Mouse (Mus musculus) liver, adult 2 months (tissue): ENCODE data around the gene Ebi3. TPM values are rescaled to one million over a fixed set of nuclear protein-coding genes. Genes with fewer than 3 reads are reported as not detected.

Experiments
- DNase-seq: peaks from one replicate; pipeline ENCODE4 v3.0.0-alpha.2; 2011; ENCODE audit warnings: low read depth, low spot score; ENCODE audit errors: extremely low read depth
- H3K27ac ChIP-seq: fragments of 200-500 bp; replicated peaks from 2 replicates; pipeline ENCODE4 v1.5.1; 2012; ENCODE audit warnings: low read depth, mild to moderate bottlenecking, control low read depth, inconsistent platforms, low read length; ENCODE audit not compliant: insufficient read depth
- H3K27me3 ChIP-seq: fragments of 200-500 bp; 2 replicates; pipeline ENCODE4 v1.6.1; 2012; ENCODE audit warnings: mild to moderate bottlenecking, moderate library complexity, low read length, inconsistent platforms; ENCODE audit not compliant: control insufficient read depth, insufficient read depth
- H3K36me3 ChIP-seq: fragments of 200-500 bp; 2 replicates; pipeline ENCODE4 v1.6.1; 2012; ENCODE audit warnings: low read length, inconsistent platforms; ENCODE audit not compliant: control insufficient read depth, insufficient read depth
- H3K4me1 ChIP-seq: fragments of 200-500 bp; 2 replicates; pipeline ENCODE4 v1.6.1; 2011; ENCODE audit warnings: low read length; ENCODE audit not compliant: control insufficient read depth, insufficient read depth
- H3K4me3 ChIP-seq: fragments of 200-500 bp; 2 replicates; pipeline ENCODE4 v1.5.1; 2011; ENCODE audit warnings: low read depth, mild to moderate bottlenecking, control low read depth, low read length, moderate library complexity; ENCODE audit not compliant: insufficient read depth
- H3K79me2 ChIP-seq: fragments of 200-500 bp; 2 replicates; pipeline ENCODE4 v1.6.1; 2012; ENCODE audit warnings: inconsistent platforms, mild to moderate bottlenecking, low read length, moderate library complexity; ENCODE audit not compliant: control insufficient read depth, insufficient read depth
- H3K9ac ChIP-seq: fragments of 200-500 bp; 2 replicates; pipeline ENCODE4 v1.6.1; 2012; ENCODE audit warnings: low read depth, mild to moderate bottlenecking, control low read depth, inconsistent platforms, low read length
- CTCF ChIP-seq: fragments of 200-500 bp; IDR thresholded peaks from 2 replicates; pipeline ENCODE4 v1.5.1; 2011; ENCODE audit warnings: low read depth, low read length, control low read depth
- POLR2A ChIP-seq: fragments of 200-500 bp; IDR thresholded peaks from 2 replicates; pipeline ENCODE4 v1.6.1; 2011; ENCODE audit warnings: low read length, control low read depth; ENCODE audit not compliant: insufficient read depth; ENCODE audit errors: extremely low read depth
- WGBS: fragments of 180-500 bp; shearing (Covaris S2); methylation state at CpG from one replicate; pipeline ENCODE4 v1.1.7; 2018; 5-methylcytosine and 5-hydroxymethylcytosine counted together
- polyA plus RNA-seq: library from polyadenylated mRNA; depleted of rRNA; stranded (reverse); fragments of >200 nt; gene quantifications from 2 replicates; pipeline ENCODE4 v1.2.3, GENCODE M21; 2012
- total RNA-seq: library from RNA; depleted of rRNA; stranded (reverse); fragments of >200 nt; gene quantifications from 2 replicates; pipeline ENCODE4 v1.2.3, GENCODE M21; 2014

The Ebi3 gene
- total and polyA plus RNA-seq, 2 experiments = 0.18 to 2.3 TPM

- WGBS = 35% methylated on average over 6 of the region's 6 CpGs
- Histone ChIP-seq H3K79me2 (no peaks in the 10 kb centered on the region), H3K4me3 (no peak overlapping the region), H3K9ac (no peak overlapping the region), H3K36me3 (no peaks in the 10 kb centered on the region), H3K4me1 (peaks cover 7% of the 10 kb centered on the region), H3K27ac (no peak overlapping the region), H3K27me3 (no peaks in the 10 kb centered on the region)
- no peak for DNase-seq
- no peak for TF ChIP-seq POLR2A
- no peak for TF ChIP-seq CTCF
Observed at GRCm38 (mm10) chr17:55956591-55956990, 4.2 kb downstream of the Ebi3 start.

GRCm38 (mm10) chr17:55957168-55957567 is 4.7 kb downstream of the Ebi3 start:
- peak; percentile 44 for DNase-seq
- no peak for TF ChIP-seq POLR2A
- peak; percentile 92 for TF ChIP-seq CTCF
- no peak overlapping the region for H3K9ac ChIP-seq
- WGBS = 21% methylated on average over 9 of the region's 9 CpGs
- H3K4me3 ChIP-seq = no peak overlapping the region
- H3K27me3 ChIP-seq = no peaks in the 10 kb centered on the region
- no peaks in the 10 kb centered on the region for H3K79me2 ChIP-seq
- H3K36me3 ChIP-seq = no peaks in the 10 kb centered on the region
- peaks cover 7% of the 10 kb centered on the region for H3K4me1 ChIP-seq
- no peak overlapping the region for H3K27ac ChIP-seq

- peak overlapping the region; percentile 21; the same call in 1 of the 2 replicates for H3K9ac ChIP-seq
- peaks cover 9% of the 10 kb centered on the region for H3K4me1 ChIP-seq
Observed at GRCm38 (mm10) chr17:55957726-55958583, 5.5 kb downstream of the Ebi3 start.

GRCm38 (mm10) chr17:55958584-55958886 is 6.1 kb downstream of the Ebi3 start:
- H3K79me2 ChIP-seq = no peaks in the 10 kb centered on the region
- H3K4me1 ChIP-seq = peaks cover 10% of the 10 kb centered on the region
- no peaks in the 10 kb centered on the region for H3K27me3 ChIP-seq
- 36% methylated on average over 2 of the region's 2 CpGs for WGBS
- no peak overlapping the region for H3K27ac ChIP-seq
- H3K4me3 ChIP-seq = peak overlapping the region; percentile 19
- no peak for DNase-seq
- H3K36me3 ChIP-seq = no peaks in the 10 kb centered on the region
- TF ChIP-seq CTCF (no peak), POLR2A (no peak)
- H3K9ac ChIP-seq = peak overlapping the region; percentile 21; the same call in 1 of the 2 replicates

More at GRCm38 (mm10) chr17:55957726-55958583, 5.5 kb downstream of the Ebi3 start:
- no peak for DNase-seq
- Histone ChIP-seq H3K27me3 (no peaks in the 10 kb centered on the region), H3K27ac (no peak overlapping the region), H3K36me3 (no peaks in the 10 kb centered on the region), H3K79me2 (no peaks in the 10 kb centered on the region), H3K4me3 (no peak overlapping the region)
- no peak for TF ChIP-seq POLR2A
- TF ChIP-seq CTCF = no peak
- 83% methylated on average over 13 of the region's 13 CpGs for WGBS

GRCm38 (mm10) chr17:55958918-55959728 is 6.7 kb downstream of the Ebi3 start, which contains the start of gene Yju2:
Gene Yju2 (plus strand): TSS chr17:55959099.
- no peaks in the 10 kb centered on the region for H3K36me3 ChIP-seq
- H3K79me2 ChIP-seq = no peaks in the 10 kb centered on the region
- peak; percentile 93 for DNase-seq
- H3K27me3 ChIP-seq = no peaks in the 10 kb centered on the region
- TF ChIP-seq POLR2A = peak; percentile 39
- TF ChIP-seq CTCF = no peak
- peaks cover 10% of the 10 kb centered on the region for H3K4me1 ChIP-seq
- H3K9ac ChIP-seq = peak within 1 kb of the TSS; percentile 78
- peak within 1 kb of the TSS; percentile 94 for H3K27ac ChIP-seq
- H3K4me3 ChIP-seq = peak within 1 kb of the TSS; percentile 84
- under 1% methylated on average over 45 of the region's 46 CpGs for WGBS
